Mouse (Mus musculus) erythroblast, embryonic 14.5 days (primary cell): Measurements from ENCODE around the gene Slc26a1.

ENCODE experiments used
- GATA1 ChIP-seq: IDR thresholded peaks from 2 replicates; pipeline ENCODE4 v1.6.1; 2012; ENCODE audit warnings: low read length, inconsistent platforms, mixed read lengths
- TAL1 ChIP-seq: IDR thresholded peaks from 3 replicates; pipeline ENCODE4 v1.6.1; 2012; ENCODE audit warnings: low read length, inconsistent platforms, mixed read lengths

GRCm38 (mm10) chr5:108715974-108716373, 40.6 kb upstream of the Slc26a1 start:
- TF ChIP-seq GATA1: no peak
- TF ChIP-seq TAL1: no peak
